In the genomic region with DNA sequence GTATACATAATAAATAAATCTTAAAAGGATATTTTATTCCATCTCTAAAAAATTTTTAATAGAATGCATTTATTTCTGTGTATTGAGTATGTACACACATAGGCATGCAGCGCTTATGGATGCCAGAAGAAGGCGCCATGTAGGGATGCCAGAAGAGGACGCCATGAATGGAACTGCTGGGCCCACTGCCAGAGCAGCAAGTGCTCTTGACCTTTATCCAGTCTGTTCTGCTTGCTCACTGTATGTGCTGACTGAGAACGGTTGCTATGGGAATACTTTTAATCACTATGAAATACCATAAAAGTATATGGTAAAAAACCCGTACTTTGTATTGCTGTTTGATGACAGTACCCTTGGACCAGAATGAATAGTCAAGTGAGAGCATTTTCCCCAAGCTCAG, we compare ENCODE assay signal across 8 mouse cellular contexts. TPM values are rescaled to one million over a fixed set of nuclear protein-coding genes. Genes with fewer than 3 reads are reported as not detected.
DNase-seq lines count a peak whose midpoint lies in the region; ATAC-seq and TF ChIP-seq lines count a peak whose summit lies in the region.

No protein-coding gene starts in this region.

- no peak for TF ChIP-seq POLR2A in kidney, adult 2 months (IDR thresholded peaks at IDR 0.05; ENCODE audit: low read depth, low read length)

- no peak for ATAC-seq in kidney, embryonic 14.5 days (ENCODE audit: low FRiP score, low TSS enrichment)
- ATAC-seq in liver, embryonic 14.5 days (ENCODE audit: insufficient read depth): no peak

- H3K9me3 ChIP-seq in kidney, embryonic 14.5 days (ENCODE audit: control insufficient read depth, low read length): no peaks in the 10 kb centered on the region
- no peaks in the 10 kb centered on the region for H3K9me3 ChIP-seq in liver, embryonic 14.5 days (ENCODE audit: control insufficient read depth, low read length)
- no peaks in the 10 kb centered on the region for H3K9me3 ChIP-seq in limb, embryonic 10.5 days (replicated peaks)

- no peak overlapping the region for H3K4me3 ChIP-seq in kidney, adult 2 months (ENCODE audit: insufficient read depth, low read depth, low read length)
- no peak overlapping the region for H3K4me3 ChIP-seq in kidney, embryonic 14.5 days (ENCODE audit: low read length)
- no peak overlapping the region for H3K4me3 ChIP-seq in liver, embryonic 14.5 days (ENCODE audit: insufficient read depth in 1 of 2, low read depth in 2 of 2, low read length in 2 of 2)
- H3K4me3 ChIP-seq in limb, embryonic 10.5 days: no peak overlapping the region

- TF ChIP-seq EP300 in liver, embryonic 14.5 days (IDR thresholded peaks at IDR 0.05; ENCODE audit: low read depth): no peak

- 47% methylated on average over 5 of the region's 5 CpGs for WGBS in kidney, adult 2 months
- WGBS in kidney, embryonic 14.5 days: 91% methylated on average over 5 of the region's 5 CpGs
- WGBS in liver, embryonic 14.5 days (ENCODE audit: insufficient replicate concordance): 72% methylated on average over 5 of the region's 5 CpGs
- WGBS in limb, embryonic 10.5 days: 92% methylated on average over 5 of the region's 5 CpGs

- no peaks in the 10 kb centered on the region for H3K36me3 ChIP-seq in kidney, adult 2 months (ENCODE audit: control insufficient read depth, insufficient read depth, low read length)
- H3K36me3 ChIP-seq in kidney, embryonic 14.5 days (ENCODE audit: control insufficient read depth, insufficient read depth, low read length): no peaks in the 10 kb centered on the region
- no peaks in the 10 kb centered on the region for H3K36me3 ChIP-seq in liver, embryonic 14.5 days (replicated peaks; ENCODE audit: control insufficient read depth, insufficient read depth, low read depth)
- peaks cover 17% of the 10 kb centered on the region for H3K36me3 ChIP-seq in limb, embryonic 10.5 days

- H3K27me3 ChIP-seq in kidney, adult 2 months (replicated peaks; ENCODE audit: control insufficient read depth, insufficient read depth, low read length): no peaks in the 10 kb centered on the region
- no peaks in the 10 kb centered on the region for H3K27me3 ChIP-seq in kidney, embryonic 14.5 days (ENCODE audit: control insufficient read depth, insufficient read depth, low read length)
- H3K27me3 ChIP-seq in liver, embryonic 14.5 days (ENCODE audit: control insufficient read depth, insufficient read depth, low read length): no peaks in the 10 kb centered on the region
- H3K27me3 ChIP-seq in limb, embryonic 10.5 days (ENCODE audit: low read depth, poor library complexity, severe bottlenecking): no peaks in the 10 kb centered on the region

- no peak for TF ChIP-seq CTCF in kidney, adult 2 months (conservative IDR thresholded peaks at IDR 0.05; ENCODE audit: insufficient read depth, insufficient read length, low read depth, low read length)
- TF ChIP-seq CTCF in liver, embryonic 14.5 days (IDR thresholded peaks at IDR 0.05; ENCODE audit: low read depth): 0 out of 2 replicates have a peak, but pooled peaks have one; percentile 20

- peak; percentile 88 for DNase-seq in kidney, adult 2 months
- peak; percentile 53 for DNase-seq in R1 (ENCODE audit: low read depth, low spot score)
- DNase-seq in cerebellum, adult 9-10 months: peak; percentile 76
- DNase-seq in liver, embryonic 14.5 days (ENCODE audit: low read depth in 3 of 3, low spot score in 3 of 3): no peak
- DNase-seq in limb, embryonic 10.5 days (ENCODE audit: low spot score): no peak
- DNase-seq in gastrocnemius, postnatal 36 days: no peak
- DNase-seq in embryo, embryonic 10 days (ENCODE audit: low spot score): no peak

- intact Hi-C loops in gastrocnemius, postnatal 36 days (cut with DNase I): no loop called here

- peaks cover 16% of the 10 kb centered on the region for H3K4me1 ChIP-seq in kidney, adult 2 months (ENCODE audit: control insufficient read depth, insufficient read depth, low read length)
- H3K4me1 ChIP-seq in kidney, embryonic 14.5 days (ENCODE audit: control insufficient read depth, insufficient read depth, low read length): peaks cover 15% of the 10 kb centered on the region; the same call in 1 of the 2 replicates
- H3K4me1 ChIP-seq in liver, embryonic 14.5 days (replicated peaks; ENCODE audit: control insufficient read depth in 2 of 2, insufficient read depth in 2 of 2, low read length in 1 of 2): peaks cover 3 to 16% of the 10 kb centered on the region in 2 experiments
- H3K4me1 ChIP-seq in limb, embryonic 10.5 days: peaks cover 28% of the 10 kb centered on the region

- no peak overlapping the region for H3K4me2 ChIP-seq in kidney, embryonic 14.5 days (replicated peaks; ENCODE audit: low read depth, low read length)
- no peak overlapping the region for H3K4me2 ChIP-seq in liver, embryonic 14.5 days (ENCODE audit: low read depth)

- H3K27ac ChIP-seq in kidney, adult 2 months (ENCODE audit: insufficient read depth, low read depth, low read length): no peak overlapping the region
- no peak overlapping the region for H3K27ac ChIP-seq in kidney, embryonic 14.5 days (ENCODE audit: low read depth, low read length)
- H3K27ac ChIP-seq in liver, embryonic 14.5 days: no peak overlapping the region
- no peak overlapping the region for H3K27ac ChIP-seq in limb, embryonic 10.5 days

- H3K9ac ChIP-seq in kidney, embryonic 14.5 days (ENCODE audit: low read depth, low read length): no peak overlapping the region
- no peak overlapping the region for H3K9ac ChIP-seq in liver, embryonic 14.5 days (replicated peaks)

RNA-seq across cellular contexts. Expression of a gene that starts 3.6 kb away (rescaled TPM):
- polyA plus RNA-seq in kidney, adult 2 months (2012; rRNA removed): 17.1 and 17.9 TPM in 2 replicates
- 42.6 and 51.8 TPM in 2 replicates for polyA plus RNA-seq in kidney, embryonic 14.5 days (2014; fragmentation: Nextera tagmentation; extraction: Ambion mirVana)
- 9.5 and 14.3 TPM in 2 replicates for polyA plus RNA-seq in liver, embryonic 14.5 days (2012; rRNA removed)
- polyA plus RNA-seq in liver, embryonic 14.5 days (2014; fragmentation: Nextera tagmentation; extraction: Ambion mirVana): 14.7 and 15.1 TPM in 2 replicates
- polyA plus RNA-seq in limb, embryonic 10.5 days (2016; fragmentation: Nextera tagmentation; extraction: Ambion mirVana): 62.9 and 75.2 TPM in 2 replicates
- total RNA-seq in gastrocnemius, postnatal 36 days (2021): 1 to 10 TPM; 5.9 to 7.0 TPM

RNA-seq across cellular contexts. Expression of a gene that starts 3.9 kb away (rescaled TPM):
- 33.4 and 40.5 TPM in 2 replicates for polyA plus RNA-seq in kidney, adult 2 months (2012; rRNA removed)
- polyA plus RNA-seq in kidney, embryonic 14.5 days (2014; fragmentation: Nextera tagmentation; extraction: Ambion mirVana): 205 and 217 TPM in 2 replicates
- polyA plus RNA-seq in liver, embryonic 14.5 days (2012; rRNA removed): 77.5 and 115 TPM in 2 replicates
- polyA plus RNA-seq in liver, embryonic 14.5 days (2014; fragmentation: Nextera tagmentation; extraction: Ambion mirVana): 49.2 and 57.2 TPM in 2 replicates
- 210 and 253 TPM in 2 replicates for polyA plus RNA-seq in limb, embryonic 10.5 days (2016; fragmentation: Nextera tagmentation; extraction: Ambion mirVana)
- total RNA-seq in gastrocnemius, postnatal 36 days (2021): 10 to 100 TPM; 63.2 to 70.9 TPM

Comparison
In these comparisons a context has a peak if more than half of its experiments do, and no peak if none do; other contexts are left out.
1. DNase-seq: peak in kidney, adult 2 months (single experiment), R1 (single experiment) and cerebellum, adult 9-10 months (single experiment); none in liver, embryonic 14.5 days (0 of 3), limb, embryonic 10.5 days (single experiment), gastrocnemius, postnatal 36 days (0 of 2) and embryo, embryonic 10 days (single experiment).